Mouse (Mus musculus): ENCODE data around the gene Zfp526.
"Not testable (repeated sequence)": the region's sequence is repeated elsewhere in the genome, so short reads cannot be mapped to it uniquely, and the experiment has no call there.

Gene Zfp526

DNA sequence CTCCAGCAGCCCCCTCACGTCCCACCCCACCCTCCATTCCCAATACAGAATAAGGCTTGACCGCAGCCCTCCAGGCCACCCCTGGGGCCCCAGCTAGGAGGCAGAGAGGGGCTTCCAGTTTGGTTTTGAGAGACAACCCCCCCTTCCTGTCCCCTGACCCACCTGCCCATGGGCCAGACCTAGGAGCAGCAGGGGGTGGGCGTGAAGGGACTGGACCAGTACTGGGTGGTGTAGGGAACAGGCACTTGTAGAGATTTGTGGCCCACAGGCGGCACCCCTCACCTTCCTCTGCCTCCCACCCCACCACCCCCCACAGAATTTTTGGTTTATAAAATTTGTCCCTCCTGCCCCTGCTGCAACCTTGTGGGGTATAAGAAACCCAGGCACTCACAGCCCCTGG, 22.1 kb downstream of the Zfp526 start:
- no peak for DNase-seq

DNA sequence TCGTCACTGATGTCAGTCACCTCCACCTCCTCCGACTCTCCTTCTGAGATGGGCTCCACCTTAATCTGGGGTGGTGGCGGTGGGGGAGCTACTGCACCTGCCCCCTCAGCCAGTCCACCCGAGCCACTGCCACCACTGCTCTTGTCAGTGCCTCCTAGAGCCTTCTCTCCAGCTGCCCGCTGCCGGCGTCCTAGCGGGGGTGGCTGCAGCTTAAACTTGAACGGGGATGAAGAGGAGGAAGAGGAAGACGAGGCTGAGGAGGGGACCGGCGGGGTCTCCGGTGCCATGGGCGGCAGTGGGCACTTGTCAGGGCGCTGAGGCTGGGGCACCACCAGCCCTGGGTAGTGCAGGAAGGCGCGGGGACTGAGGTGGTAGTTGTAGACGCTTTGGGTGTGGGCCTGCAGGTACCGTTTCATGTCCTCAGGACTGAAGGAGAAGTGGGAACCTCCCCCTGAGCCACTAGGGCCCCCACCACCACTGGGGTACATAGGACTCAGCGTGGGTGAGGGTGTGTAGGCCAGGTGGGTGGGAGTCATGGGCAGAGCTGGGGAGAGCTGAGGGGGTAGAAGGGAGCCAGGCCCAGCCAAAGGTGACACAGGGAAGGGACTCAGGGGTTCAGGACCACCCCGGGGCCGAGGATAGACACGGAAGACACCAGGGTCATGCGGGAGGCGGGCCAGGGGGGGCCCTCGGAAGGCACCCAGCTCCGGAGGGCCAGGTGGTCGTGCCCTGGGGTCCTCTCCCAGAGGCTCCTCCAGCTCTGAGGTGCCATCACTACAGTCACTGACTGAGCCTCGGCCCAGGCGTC, 23.5 kb downstream of the Zfp526 start:
- DNase-seq, result no peak

GRCm38 (mm10) chr7:25246079-25246758, 25.0 kb downstream of the Zfp526 start:
- peak; percentile 68 to 81 for DNase-seq

GRCm38 (mm10) chr7:25246759-25247137, 25.5 kb downstream of the Zfp526 start:
- no peak for DNase-seq

GRCm38 (mm10) chr7:25247498-25247897, 26.3 kb downstream of the Zfp526 start:
- DNase-seq, result no peak

- DNase-seq, result peak; percentile 54 to 62
Measured at GRCm38 (mm10) chr7:25248018-25248647, 26.9 kb downstream of the Zfp526 start.

- DNase-seq, result no peak
Measured at GRCm38 (mm10) chr7:25248846-25249313, 27.7 kb downstream of the Zfp526 start.

GRCm38 (mm10) chr7:25249314-25250140, 28.3 kb downstream of the Zfp526 start:
- DNase-seq, result peak; percentile 77 to 81

GRCm38 (mm10) chr7:25250141-25250972, 29.1 kb downstream of the Zfp526 start, which contains the start of gene Erf:
Erf (minus strand) TSS chr7:25250761.
- peak; percentile 94 to 96 for DNase-seq

GRCm38 (mm10) chr7:25251071-25251791, 30.0 kb downstream of the Zfp526 start:
- peak; percentile 70 to 72 for DNase-seq

GRCm38 (mm10) chr7:25251822-25252221, 30.6 kb downstream of the Zfp526 start:
- DNase-seq, result no peak

- peak in 1 of 2 experiments; percentile 0 for DNase-seq
Measured at GRCm38 (mm10) chr7:25261896-25262295, 40.7 kb downstream of the Zfp526 start.

GRCm38 (mm10) chr7:25263968-25264870, 43.0 kb downstream of the Zfp526 start:
- DNase-seq, result peak in 1 of 2 experiments; percentile 0

DNA sequence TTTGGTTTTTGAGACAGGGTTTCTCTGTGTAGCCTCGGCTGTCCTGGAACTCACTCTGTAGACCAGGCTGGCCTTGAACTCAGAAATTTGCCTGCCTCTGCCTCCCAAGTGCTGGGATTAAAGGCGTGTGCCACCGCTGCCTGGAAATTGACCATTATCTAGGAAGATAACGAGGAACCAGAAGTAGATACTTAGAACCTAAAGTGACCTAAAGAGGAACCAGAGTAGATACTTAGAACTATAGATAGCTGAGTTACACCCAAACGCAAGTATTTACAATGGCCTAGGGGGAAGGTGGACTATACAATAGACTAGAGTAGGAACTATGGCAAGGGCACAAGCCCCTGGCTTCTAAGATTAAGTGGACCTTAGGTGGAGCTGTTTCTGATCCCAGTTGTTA, 44.5 kb downstream of the Zfp526 start:
- not testable (repeated sequence) for DNase-seq

GRCm38 (mm10) chr7:25266180-25266962, 45.1 kb downstream of the Zfp526 start:
- no peak for DNase-seq

- peak; percentile 99 to 100 for DNase-seq
Measured at GRCm38 (mm10) chr7:25267301-25267750, 46.1 kb downstream of the Zfp526 start, which contains the start of gene Cic. Cic (plus strand) TSS chr7:25267704.

DNA sequence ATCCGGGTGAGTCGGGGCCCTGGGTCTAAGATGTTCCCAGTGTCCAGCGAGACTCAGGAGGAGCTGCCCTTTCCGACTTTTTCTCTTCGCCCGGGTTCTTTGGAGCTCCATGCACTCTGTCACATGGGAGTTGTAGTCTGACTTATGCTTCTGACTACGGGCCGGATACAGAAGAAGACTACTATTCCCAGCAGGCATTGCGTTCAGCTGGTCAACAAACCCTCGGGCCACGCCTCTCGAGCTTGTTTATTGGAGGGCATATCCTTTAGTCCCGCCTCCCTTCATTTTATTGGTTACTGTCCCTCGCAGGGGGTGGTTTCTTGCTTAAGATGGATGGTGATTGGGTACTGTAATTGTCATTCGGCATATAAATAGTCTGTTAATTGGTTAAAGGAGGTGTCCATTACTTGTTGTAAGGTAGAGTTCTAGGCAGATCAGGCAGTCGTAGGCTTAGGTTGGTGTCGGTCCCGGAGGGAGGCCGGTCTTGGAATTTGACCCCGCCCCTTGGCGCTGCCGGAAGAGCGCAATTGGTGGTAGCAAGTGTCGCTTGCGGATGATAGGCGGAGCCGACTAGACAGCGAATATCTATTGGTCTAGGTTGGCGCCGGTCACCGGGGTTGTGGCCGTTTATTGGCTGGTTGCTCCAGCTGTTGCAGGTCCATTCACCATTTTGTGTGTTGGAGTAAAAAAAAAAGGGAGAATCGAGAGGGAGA, 46.7 kb downstream of the Zfp526 start:
- peak; percentile 100 for DNase-seq

- DNase-seq, result no peak
Measured at GRCm38 (mm10) chr7:25268588-25268987, 47.4 kb downstream of the Zfp526 start.

All from lung, adult 18-20 months (tissue).